Mouse (Mus musculus): ENCODE data around the gene Ralb.

- TF ChIP-seq POLR2A (IDR thresholded peaks at IDR 0.05; ENCODE audit: low read depth, low read length) (no peak), CTCF (IDR thresholded peaks at IDR 0.05; ENCODE audit: extremely low read depth, insufficient read depth, insufficient read length, insufficient replicate concordance) (no peak)
Measured at GRCm38 (mm10) chr1:119451417-119451816, 53.2 kb downstream of the Ralb start.
